Mouse (Mus musculus) urinary bladder, adult 18-20 months (tissue): Measurements from ENCODE around the gene Card9.
"Not testable (repeated sequence)": the region's sequence is repeated elsewhere in the genome, so short reads cannot be mapped to it uniquely, and the experiment has no call there.

Experiments used
- DNase-seq, 2 experiments: peaks; one replicate each; pipeline ENCODE4 v3.0.0; 2022; ENCODE audit warnings: low spot score in 2 of 2, mixed read lengths in 2 of 2

Gene Card9

DNA sequence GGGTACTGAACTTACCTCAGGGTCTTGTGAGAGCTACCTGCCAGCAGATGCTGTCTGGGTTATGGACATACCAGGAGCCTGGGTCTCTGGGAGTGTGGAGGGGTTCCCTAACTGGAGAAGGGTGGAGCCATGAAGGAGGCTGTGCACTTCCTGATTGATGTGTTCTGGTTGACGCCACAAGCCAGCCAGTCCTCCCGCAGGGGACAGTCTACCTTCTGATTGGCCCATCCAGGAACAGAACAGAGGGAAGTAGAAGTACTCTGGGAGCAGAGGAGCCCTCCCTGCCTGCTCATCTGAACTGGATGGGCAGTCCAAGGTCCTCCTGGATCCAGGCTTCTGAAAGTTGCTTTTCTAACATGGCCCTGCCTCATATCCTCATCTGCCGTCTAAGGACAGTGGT is at the start of gene Card9:
Card9 (minus strand) TSS at position 147 of the 400 bp plus-strand sequence.
- no peak for DNase-seq

DNA sequence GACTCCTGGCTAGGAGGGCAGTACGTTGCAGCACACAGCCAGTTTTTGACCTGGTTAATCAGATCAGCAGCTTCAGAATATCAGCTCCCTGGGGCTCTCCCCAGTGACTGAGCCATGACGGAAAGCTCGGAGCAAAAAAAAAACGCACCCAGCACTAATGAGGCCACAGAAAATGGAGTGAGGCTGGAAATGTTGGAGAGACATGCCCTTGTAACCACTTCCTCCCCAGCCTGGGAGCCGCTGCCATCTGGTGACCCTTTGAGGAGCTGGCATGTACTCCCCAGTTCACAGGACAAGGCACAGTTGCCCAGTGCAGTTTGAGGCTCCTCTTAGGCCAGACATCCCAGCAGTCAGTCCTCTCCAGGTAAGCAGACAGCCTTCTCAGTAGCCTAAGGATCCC is 49.4 kb upstream of the Card9 start:
- no peak for DNase-seq

DNA sequence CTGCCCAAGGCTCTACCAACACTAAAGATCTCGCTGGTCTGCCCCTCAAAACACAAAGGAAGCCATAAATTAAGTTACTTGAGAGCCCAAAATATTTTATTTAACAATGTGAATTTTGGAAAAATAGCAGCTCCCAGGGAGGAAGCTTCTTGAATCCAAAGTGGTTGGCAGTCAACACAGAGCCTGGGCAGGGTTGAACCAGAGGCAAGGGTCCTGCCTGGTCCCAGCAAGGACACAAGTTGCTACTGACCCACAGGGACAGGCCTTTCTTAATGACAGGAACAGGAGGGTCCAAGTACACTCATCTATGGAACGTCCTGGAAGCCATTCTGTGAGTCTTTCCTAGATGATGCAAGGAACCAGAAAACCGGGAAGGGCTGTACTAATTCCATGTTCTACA is 48.6 kb upstream of the Card9 start:
- DNase-seq: no peak

DNA sequence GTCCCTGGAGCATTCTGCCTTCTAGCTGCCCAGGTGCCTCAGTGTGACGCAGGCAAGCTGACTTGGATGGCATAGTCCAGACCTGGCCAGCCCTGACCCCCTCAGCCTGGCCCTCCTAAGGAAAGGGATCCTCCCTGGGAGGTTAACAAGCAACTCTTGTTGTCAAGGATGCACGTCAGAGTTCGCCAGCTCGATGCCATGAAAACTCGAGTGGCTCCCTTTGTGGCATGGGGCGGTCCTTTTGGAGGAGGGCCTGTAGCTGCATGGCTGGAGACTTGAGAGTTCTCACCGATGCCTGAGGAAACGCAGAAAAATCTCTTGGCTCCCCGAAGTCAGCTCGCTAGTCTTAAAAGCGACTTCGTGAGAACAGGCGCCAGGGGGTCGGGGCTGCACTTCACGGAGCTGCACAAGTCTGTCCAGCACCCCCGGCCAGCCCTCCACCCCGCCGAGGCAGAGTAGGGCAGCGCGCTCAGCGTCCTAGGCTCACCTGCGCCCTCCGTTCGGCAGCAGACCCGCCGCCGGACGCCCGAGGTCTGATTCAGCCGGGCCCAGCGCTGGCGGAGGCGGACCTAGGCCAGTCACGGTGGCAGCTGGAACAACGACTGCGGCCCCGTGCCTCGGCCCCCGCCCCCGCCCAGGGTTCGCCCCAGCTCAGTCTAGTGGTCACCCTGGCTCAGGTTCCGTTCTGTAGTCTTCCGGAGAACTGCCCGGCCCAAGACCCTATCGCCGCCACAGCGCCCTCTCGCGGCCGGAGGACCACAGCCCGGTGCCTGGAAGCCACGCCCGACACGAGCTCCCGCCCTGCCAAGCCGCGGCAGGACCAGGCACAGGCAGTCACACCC is 48.0 kb upstream of the Card9 start, which contains the start of gene Inpp5e:
Inpp5e (minus strand) TSS at position 689 of the 842 bp plus-strand sequence.
- DNase-seq: peak; percentile 97 to 99

DNA sequence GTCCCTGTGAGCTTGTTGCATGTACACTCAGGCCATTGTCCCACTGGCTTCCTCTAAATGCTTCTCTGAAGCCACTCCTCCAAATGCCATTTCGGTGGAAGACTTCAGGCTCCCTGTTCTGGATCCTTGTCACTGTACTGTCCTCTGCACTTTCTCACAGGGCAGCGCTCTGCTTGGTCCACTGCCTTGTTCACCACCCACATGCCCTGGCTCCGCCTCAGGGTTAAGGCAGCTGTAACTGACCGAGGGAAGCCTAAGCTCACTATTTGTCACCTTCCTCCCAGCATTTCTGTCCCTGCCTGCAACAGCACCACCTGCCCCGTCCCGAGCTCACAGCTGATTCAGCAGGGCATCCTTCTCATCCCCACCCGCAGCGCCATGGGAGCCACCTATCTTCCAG is 42.6 kb upstream of the Card9 start:
- DNase-seq: no peak

DNA sequence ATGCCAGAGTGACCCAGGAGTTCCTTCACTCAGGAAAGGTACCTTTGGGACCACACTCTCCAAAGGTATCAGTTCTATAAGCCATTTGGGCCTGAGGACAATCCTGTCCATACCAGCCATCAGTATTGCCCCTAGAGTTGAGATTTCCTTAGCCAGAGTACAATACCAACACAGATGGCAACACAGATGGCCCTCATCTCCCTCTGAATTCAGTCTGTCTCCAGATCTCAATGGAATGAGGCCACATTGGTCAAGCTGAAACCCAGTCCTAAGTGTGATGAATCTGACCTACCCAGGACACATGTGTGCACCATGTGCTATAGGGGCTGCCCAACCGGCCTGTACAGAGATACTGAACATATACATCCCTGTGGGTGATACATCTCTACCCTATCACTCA is 41.5 kb upstream of the Card9 start:
- DNase-seq: no peak

DNA sequence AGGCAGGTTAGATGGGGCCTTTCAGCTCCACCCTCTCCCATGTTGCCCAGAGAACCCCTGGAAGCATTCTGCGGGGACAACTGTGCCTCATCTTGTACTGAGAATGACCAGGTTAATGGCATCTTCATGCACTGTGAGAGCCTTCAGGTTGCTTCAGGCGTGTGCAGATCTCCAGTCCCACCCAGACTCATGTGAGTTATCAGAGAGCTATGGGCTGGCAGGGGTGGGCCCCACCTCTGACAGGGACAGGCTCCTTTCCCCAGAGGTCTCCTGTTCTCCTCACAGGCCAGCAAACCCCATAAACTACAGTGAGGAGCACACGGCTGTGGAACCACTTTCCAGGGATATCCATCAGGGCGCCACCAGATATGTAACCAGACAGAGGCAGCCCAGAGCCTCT is 40.3 kb upstream of the Card9 start:
- no peak for DNase-seq

DNA sequence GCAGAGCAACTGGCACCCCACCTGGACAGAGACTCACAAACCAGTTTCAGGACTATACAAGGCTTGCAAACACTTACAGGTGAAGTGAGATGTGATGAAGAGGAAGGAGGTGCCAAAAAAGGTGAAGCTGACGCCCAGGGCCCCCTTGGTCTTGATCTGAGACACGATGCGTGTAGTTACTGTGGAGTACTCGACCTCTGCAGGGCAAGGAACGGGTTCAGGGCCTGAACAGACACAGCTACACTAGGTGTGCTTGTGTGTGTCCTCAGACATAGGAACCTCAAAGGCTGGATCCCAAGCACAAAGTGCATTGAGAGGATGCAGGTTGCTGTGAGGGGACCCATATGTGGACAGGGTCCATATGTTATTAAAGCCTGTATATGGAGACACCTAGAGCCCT is 39.6 kb upstream of the Card9 start:
- DNase-seq: no peak

DNA sequence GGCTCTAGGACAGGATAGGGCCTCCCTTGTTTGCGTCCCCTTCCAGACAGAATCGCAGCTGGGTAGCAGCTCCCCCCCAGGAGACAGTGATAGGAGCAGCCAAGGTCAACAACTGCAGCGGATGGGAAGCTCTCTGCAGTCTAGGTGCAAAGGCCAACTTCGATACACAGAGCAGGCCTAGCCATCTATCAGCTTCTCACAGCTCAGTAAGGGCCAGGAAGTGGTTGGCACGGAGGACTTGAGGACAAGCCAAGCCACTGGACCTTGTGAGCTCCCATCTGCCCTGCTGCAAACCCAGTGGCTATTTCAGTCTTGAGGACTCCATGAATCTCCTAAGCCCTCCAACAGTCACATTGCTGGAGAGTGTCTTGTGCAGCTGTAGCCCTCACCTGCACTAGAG is 38.9 kb upstream of the Card9 start:
- no peak for DNase-seq

DNA sequence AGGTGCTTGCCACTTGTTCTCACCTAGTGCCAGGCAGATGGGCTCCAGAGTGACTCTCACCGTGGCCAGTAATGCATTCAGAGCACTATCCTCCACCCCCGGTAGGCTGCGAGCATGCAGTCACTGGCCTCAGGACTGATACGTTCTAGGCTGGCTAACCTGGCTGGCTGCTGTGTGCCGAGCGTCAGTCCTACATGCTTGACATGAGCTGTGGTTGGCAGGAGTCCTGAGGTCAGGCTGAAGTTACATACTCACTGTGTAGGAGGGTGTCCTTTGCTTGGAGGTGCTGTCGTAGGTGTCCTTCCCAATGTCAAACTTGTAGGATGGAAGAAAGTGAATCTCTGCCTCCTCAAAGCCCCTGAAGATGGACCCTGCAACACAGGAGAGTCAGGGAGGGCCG is 38.3 kb upstream of the Card9 start:
- no peak for DNase-seq

DNA sequence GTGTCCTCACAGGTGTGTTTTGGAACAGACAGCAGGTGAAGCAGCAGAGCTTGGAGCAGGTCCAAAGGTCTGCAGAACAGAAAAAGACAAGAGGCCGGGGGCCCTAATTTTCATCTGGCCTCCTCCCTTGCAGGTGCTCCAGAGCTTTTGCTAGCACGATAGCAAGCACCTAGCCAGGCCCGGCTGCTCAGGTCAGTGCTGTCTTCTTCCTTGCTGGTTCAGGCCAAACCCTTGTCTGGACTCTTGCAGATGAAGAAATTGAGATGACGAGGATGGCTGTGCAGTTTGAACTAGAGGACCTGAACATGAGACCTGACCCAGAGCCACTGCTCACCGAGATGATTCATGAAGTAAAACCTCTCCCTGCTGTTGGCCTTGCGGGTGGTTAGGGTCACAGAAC is 30.9 kb upstream of the Card9 start:
- no peak for DNase-seq

DNA sequence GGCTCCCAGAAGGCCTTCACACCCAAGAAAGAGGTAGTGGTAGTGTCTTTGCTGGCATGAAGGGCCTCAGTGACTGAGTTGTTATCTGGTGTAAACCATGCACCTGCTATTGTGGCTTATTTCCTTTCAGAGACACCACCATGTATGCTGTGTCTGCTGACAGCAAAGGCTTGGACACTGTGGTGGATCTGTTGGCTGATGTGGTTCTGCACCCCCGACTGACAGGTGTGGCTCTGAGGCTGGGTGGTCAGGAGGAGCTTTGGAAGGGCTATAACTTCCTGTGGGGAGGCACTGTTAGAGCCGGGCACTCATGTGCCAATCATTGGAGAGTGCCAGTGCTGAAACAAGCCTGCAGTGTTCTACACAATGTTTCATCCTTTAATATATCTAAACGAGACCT is 30.2 kb upstream of the Card9 start:
- DNase-seq: no peak

DNA sequence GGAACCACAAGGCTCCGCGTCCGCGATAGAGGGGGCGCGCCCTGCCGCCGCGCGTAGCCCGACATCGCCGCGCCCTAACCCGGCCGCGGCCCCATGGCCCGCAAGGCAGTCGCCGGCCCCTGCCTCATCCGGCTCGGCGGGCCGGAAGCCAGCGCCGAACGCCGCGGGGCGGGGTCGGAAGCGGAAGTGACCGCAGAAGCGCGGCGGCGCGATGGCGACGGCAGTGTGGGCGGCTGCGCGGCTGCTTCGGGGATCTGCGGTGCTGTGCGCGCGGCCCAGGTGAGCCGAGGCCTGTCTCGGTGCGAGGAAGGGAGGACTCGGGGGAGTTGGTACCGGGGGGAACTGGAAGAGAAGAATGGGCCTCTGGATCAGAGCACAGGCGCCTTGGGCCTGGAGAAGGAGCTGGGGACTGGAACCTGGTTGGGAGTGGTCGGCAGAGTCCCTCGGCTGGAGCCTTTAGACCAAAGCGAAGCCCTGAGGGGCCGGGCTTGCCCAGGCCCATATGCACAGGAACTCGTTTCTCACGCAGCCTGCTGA is 28.5 kb upstream of the Card9 start, which contains the start of the genes Entr1 and Pmpca:
Entr1 (minus strand) TSS at position 163 of the 537 bp plus-strand sequence.
Pmpca (plus strand) TSS at position 186 of the 537 bp plus-strand sequence.
- DNase-seq: peak; percentile 68 to 79

DNA sequence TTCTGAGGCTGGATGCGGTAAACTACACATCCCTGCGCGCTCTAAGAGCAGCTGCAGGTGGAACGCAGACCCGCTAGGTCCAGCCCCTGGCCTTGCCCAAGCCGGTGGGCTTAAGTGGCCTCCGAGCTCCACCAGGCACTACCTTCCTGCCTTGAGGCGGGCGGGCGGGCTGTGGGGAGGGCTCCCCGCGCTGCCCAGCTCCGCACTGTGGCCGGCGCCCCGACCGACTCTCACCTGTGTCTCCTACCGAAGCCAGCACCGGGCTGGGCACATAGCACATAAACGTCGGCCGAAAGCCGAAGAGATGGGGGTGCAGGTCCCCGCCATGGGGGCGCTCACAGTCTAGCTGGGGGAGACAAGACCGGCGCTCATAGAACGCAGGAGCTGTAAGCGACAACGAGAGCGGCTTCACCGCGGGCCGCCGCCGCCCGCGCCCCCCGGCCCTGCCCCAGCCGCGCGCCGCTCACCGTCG is 28.0 kb upstream of the Card9 start:
- DNase-seq: no peak

DNA sequence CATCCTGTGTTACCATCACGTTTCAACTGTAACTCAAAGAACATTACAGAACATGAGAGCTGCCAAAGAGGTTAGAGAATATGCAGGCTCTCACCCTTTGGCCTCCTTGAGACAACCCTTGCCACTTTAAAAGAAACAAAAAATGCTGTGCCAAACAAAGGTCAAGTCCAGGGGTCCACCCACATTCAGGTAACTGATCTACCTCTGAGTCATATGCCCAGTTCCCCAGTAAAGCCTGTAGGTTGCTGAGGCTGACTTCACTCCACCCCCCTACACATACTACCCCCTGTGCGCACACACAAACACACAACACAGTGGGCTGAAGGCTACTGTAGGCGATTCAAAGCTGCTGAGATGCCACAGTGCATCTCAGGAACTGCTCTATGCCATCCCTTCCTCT is 27.0 kb upstream of the Card9 start:
- DNase-seq: no peak

DNA sequence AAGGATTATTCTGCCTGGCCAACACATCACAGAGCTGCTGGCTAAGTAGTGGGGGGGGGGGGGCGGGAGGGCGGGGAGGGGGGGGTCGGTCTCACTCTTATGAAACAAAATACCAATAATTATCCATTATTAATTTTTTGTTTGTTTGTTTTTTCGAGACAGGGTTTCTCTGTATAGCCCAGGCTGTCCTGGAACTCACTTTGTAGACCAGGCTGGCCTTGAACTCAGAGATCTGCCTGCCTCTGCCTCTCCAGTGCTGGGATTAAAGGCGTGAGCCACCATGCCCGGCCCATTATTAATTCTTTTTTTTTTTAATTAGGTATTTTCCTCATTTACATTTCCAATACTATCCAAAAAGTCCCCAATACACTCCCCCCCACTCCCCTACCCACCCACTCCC is 20.2 kb upstream of the Card9 start:
- DNase-seq: not testable (repeated sequence)

DNA sequence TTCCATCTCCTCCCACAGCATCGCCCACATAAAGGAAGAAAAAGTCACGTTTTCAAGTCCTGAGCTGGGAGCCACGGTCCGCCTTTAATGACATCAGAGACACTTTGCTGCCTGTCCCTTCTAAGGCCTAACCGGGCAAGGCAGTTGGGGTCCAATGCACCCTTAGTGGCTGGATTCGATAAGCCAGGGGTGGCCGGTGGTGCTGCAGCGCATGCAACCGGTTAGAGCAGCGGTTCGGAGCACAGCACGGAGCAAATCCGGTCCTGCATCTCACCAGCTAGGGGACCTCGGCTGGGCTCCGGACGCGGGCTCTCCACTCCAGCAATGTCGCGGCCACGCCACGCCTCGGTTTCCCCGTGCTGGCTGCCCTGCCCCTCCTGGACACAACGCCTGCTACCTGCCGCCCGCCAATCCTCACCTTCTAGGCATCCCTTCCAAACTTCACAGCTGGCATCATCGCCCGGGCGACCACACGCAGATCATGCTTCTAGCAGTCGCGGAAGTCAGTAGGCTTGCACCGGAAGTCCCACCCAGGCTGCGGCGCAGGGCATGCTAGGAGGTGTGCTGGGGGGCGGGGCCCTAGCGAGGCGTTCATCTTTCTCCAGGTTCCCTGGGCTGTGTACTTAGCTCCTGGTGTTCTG is 19.5 kb upstream of the Card9 start, which contains the start of gene Snapc4:
Snapc4 (minus strand) TSS at position 523 of the 641 bp plus-strand sequence.
- peak; percentile 73 to 76 for DNase-seq

DNA sequence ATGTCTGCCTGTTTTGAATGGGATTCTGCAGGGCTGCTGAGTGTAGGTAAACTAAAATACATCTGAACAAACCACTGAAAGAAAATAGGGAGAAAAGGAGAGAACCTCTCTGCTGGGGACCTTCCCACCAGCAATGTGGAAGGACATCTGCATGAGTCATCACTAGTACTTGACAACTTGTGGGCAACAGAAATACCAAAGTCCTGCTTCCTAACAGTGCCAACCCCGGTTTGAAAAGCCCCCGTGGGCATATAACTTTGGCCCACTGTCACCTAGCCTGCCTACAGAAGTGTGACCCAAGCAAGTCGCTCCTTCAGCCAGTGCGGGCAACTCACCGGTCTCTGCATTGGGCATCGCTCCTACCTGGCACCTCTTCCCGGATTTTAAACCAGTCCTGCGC is 11.7 kb upstream of the Card9 start:
- no peak for DNase-seq

DNA sequence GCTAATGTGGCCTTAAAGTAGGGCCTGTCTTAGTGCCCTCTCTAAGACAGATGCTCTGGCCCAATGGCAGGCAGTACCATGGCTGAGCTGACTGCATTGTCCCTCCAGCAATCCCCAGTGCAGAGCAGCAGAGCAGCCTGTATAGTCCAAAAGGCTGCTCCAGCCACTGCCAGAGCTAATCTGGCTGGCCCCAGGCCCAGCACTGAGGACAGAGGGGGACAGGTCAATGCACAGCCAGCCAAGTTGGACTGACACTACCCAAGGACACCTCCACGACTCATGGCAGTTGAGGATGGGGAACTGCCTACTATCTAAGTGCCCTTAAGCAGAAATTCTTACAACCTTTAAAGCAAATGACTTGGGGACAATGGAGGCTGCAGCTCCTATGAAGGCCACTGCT is 7.9 kb upstream of the Card9 start:
- DNase-seq: no peak

DNA sequence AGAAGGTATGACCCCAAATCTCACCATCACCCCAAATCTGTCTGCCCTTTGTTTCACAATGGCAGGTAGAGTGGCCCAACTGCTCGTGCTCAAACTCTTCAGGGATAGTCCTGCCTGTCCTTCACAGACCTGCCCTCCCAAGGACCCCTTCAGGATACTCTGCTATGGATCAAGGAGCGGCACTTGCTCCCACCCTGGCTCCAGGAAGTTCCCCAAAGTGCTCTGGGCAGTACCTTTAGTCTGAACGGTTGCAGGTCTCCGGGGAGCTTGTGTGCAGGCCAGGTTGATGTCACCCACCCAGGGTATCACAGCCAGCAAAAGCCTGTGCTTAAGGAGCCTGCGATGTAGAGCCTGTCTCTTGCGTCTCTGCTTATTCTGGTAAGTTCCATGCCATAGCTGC is 7.2 kb upstream of the Card9 start:
- DNase-seq: no peak

DNA sequence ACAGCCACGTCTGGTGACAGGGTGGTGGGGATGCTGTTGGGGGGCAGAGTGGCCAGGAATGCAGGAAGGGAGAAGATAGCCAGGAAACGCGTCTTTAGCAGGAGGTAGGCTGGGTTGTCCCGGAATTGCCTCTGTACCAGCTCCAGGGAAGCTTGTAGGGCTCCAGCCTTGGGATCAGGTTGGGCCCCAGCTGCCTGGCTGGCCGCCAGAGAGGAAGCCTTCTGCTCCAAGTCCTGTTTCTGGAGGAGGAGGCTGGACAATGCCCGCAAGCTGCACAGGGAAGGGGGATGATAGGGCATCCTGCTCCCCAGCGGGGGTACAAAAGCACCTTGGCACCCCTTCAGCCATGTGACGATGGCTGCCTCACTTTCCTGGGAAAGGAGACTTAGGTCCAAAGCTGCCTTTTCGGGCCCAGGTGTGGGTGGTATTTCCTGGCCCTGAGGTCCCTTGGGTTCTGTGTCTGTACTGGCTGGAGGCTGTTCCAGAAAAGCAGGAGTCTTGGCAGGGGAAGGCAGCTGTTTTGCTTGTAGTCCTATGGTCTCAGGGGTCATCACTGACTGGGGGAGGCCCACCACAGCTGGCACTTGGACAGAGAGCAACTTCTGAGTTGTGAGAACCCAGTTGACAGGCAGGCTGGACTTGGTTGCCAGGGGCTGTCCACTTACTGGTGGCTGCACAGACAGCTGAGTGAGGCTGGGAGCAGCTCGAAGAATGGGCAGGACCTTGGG is 4.2 kb upstream of the Card9 start:
- DNase-seq: no peak

DNA sequence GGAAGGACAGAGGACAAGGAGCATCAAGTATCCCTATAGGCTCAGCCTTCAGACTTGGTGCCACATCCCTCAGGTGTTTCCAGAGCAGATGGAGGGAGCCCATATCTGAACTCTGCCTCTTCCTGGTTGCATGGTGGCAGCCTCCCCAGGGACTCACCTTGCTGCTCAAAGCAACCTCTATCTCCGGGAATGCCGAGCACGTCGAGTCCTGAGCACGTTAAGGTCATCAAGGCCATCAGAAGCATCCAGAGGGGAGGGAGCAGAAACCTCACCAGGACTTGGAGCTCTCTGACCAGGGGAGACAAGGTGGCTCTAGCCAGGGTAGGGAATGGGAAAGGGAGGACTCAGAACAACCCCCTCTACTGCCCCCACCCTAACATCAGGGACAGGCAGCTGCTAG is 2.8 kb upstream of the Card9 start:
- no peak for DNase-seq
